Mouse (Mus musculus) gonadal fat pad, adult 2 months (tissue): ENCODE data around the gene U2surp. TPM values are rescaled to one million over a fixed set of nuclear protein-coding genes. Genes with fewer than 3 reads are reported as not detected.

Experiments used
- DNase-seq: peaks from one replicate; pipeline ENCODE4 v3.0.0-alpha.2; 2012; ENCODE audit warnings: low read depth
- polyA plus RNA-seq: library from polyadenylated mRNA; depleted of rRNA; stranded (reverse); fragments of >200 nt; gene quantifications from 2 replicates; pipeline ENCODE4 v1.2.3, GENCODE M21; 2012; rRNA removed

Gene U2surp
- 3.5 and 4.4 TPM in 2 replicates for polyA plus RNA-seq

DNA sequence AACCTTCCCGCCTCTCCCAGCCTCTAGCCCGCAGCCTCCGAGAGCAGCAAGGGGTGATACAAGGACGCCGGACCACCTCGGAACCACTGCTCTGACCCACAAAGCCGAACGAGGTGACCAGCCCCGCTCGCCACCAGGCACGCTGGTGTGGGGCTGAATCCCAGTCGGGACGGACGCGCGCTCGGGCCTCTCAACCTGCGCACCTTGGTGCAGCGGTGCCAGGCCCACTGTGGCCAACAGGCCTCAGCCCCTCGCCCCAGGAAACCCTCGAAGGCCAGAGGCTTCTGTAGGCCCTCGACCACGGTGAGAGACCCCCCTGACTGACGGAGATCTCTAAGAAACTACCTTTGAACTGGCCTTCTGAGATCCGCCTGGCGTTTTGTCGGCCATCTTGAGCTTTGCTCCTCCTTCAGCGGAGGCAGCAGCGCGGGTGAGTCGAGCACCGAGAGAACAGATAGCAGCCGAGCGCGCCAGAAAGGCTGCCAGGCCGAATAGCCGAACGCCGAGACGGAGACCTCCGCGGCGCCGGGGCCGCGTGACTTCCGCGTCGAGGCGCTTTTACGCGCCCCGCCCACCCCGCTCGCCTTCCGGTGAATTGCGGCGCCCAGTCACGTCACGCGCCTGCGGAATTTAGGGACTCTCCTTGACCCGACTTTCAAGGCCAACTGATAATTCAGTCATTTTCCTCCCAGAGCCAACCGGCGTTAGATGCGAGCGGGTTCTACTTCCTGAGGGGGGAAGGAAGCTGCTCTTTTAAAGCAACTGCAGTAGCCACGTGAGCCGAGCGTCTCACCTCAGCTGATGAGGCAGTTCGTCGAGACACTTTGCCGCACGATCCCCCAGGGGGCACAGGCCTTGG lies at the start of gene U2surp:
U2surp (minus strand) TSS at position 525 of the 859 bp plus-strand sequence.
- DNase-seq = peak; percentile 57

GRCm38 (mm10) chr9:95559936-95560735 lies 48.3 kb upstream of the U2surp start:
- no peak for DNase-seq

DNA sequence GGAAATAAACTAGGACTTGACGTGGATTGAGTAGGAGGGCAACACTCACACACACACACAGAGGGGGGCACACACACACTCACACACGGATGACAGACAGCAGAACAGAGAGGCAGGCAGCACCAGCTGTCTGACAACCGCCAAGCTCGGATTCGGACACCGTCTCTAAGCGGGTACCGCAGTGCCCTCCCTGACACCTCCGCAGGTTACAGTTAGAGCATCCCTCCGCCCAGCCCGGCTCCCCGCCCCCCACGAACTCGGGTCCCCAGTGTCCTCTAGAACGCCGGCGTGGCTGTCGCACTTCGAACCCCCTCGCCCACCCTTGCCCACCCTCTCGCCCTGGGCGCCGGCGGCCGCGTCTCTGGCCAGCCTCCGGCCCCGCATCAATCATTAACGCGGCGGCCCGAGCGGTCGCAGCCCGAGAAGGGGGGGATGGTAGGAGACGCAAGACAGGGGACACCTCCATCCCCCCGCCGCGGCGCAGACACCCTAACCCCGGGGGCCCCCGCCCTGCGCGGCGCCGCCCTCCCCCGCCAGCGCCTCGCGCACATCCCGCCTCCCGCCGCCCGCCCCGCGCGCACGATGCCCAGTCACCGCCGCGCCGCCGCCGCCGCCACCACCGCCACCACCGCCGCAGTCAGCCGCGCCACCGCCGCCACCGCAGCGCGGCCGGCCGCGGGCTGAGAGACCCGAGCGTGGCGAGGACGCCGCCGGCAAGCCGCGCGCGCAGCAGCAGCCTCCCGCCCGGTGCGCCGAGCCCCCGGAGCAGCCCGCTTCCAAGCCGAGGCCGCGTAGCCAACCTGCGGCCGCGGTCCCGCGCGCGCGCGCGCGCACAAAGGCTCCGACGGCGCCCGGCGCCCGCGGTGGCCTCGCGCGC lies 47.5 kb upstream of the U2surp start, which contains the start of gene Paqr9:
Paqr9 (plus strand) TSS at position 599 of the 877 bp plus-strand sequence.
- no peak for DNase-seq

DNA sequence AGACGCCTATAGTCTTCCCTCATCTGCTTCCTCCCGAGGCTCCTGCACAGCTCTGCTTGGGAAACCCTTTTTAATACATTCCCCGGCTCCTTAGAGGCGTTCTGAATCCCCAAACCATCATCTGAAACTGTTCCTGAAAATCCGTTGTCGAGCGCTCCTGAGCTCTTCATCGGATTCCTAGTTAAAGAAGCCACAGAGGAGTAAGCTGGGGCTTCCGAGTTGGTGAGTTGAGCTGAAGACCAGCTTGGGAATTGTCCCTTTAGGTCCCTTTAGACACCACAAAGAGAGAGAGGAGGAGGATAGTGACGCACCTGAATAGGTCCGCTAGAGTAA lies 46.9 kb upstream of the U2surp start:
- DNase-seq = no peak

DNA sequence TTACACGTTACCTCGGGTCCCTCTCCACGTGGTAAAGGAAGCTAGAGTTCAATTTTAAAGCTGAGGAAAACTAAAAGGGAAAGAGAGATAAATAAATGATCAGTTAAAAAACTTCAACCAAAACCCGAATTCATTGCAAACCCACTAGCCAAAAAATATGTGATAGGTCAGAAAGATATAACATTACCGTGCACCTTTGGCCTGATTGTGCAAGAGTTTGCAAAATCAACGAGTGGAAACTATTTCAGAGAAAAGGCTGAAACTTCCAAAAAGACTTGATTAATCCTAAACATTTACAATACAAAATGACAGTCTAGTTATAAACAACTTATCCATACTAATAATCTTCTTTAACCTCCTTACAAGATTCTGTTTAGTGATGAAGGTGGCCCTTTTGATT lies 45.9 kb upstream of the U2surp start:
- no peak for DNase-seq

DNA sequence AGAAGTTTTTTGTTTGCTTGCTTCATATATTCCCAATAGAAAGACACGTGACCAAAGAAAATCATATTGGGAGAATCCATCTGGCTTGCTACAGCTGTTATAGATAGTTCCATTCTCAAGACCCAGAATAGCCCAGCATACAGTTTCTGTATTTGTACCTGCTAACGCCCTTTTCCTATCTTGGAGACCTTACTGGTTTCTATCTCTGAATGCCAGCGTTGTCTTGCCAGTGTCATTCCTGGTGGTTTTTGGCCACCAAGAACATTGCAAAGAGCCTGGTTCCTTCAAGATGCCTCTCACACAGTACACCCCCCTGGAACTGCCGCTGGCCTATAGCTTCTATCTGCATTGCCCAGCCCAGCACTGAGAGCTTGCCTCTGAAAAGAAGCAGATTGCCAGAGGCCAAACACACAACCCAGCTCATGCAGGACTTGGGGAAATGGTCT lies 44.3 kb upstream of the U2surp start:
- no peak for DNase-seq

DNA sequence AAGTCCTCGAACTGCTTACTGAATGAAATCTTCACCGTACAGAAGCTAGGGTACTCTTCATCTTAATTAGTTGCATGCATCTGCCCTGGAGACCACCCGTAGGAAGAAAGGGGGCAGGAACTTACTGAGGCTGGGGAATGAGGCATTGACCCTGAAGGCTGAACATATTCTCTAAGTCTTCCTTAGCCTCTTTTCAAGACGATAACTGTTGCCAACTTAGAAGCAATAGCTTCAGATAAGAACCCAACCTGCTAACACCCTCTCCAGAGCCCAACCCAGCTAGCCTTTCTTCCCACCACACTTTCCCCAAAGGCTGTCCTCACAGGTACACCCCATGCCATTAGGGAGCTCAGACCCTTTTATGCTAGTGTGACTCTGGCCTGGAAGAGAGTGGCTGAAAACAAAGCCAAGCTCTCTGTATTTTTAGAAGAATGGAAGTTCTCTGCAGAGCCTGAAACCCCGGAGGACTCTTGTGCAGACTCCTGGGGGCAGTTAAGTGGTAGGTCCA lies 43.5 kb upstream of the U2surp start:
- no peak for DNase-seq

- no peak for DNase-seq
Observed at GRCm38 (mm10) chr9:95554231-95555221, 42.7 kb upstream of the U2surp start.

- no peak for DNase-seq
Observed at GRCm38 (mm10) chr9:95552175-95552705, 40.4 kb upstream of the U2surp start.

- DNase-seq = no peak
Observed at GRCm38 (mm10) chr9:95550856-95551774, 39.3 kb upstream of the U2surp start.

DNA sequence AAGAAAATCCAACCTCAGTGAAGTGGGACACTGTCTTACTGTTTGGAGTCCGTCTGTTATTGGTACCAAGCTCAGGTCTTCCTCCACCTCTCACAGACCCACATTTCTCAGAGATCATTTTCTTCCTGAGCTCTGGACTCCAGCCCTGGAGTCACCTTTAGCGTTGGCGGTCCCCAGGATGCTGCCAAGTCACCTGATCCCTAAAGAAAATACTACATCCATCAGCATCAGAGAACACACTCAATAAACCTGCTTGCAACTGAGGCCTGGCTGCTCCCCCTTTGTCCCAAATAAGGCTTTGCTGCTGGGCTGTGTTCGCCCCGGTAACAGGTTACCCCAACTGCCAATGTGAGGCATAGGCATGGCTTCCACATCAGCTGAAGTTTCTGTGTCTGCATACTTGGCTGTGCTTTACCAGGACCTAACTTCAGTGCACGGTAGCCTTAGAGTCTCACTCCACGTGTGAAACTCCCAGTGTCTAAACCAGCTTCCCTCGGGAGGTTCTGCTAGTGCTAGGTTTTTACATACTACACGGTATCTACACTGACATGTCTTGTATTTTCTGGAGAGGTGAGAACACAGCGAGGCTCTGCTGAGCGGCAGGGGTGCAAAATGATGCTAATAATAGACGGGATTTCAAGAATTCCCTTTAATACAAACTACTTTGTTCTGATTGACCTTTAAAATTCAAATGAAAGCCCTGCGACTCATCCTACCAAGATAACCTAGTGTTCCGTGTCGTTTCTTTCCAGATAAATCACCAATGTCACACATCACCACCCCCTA lies 38.0 kb upstream of the U2surp start:
- DNase-seq = no peak

DNA sequence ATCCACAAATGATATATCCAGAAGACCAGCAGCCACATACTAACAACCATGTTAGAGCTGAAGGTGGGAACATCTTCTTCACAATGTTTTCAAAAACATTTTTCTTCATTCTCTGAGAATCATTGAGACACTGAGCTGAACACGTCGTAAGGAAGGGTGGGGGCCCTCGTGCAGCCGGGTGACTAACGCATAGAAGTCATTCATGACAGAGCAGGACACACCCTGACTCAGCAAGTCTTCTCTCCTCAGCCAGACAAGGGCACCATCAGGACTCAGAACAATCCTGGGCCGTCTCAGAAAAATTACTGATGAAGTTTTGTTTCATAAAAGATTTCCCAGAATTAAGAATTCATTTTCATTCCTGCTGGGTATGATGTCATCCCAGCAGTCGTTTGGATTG lies 34.9 kb upstream of the U2surp start:
- no peak for DNase-seq

- DNase-seq = no peak
Observed at GRCm38 (mm10) chr9:95544598-95544997, 32.8 kb upstream of the U2surp start.

DNA sequence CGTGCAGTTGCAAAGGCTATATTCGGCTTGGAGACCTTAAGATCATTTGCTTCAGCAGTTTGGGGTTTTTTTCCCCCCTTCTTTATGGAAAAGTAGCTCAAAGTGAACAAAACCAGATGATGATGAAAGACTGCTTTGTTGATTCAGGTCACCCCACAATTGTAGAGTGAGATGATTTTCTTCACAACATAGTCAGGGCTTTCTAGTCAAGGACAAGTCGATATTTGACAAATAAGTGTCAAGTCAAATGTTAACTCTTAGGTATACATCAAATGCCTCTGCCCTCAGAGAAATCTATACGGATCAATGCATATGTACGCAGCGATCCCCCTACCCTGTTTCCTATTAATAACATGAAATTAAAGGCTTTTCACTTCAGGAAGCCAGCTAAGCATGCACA lies 30.7 kb upstream of the U2surp start:
- no peak for DNase-seq

GRCm38 (mm10) chr9:95541650-95542432 lies 30.0 kb upstream of the U2surp start:
- no peak for DNase-seq

DNA sequence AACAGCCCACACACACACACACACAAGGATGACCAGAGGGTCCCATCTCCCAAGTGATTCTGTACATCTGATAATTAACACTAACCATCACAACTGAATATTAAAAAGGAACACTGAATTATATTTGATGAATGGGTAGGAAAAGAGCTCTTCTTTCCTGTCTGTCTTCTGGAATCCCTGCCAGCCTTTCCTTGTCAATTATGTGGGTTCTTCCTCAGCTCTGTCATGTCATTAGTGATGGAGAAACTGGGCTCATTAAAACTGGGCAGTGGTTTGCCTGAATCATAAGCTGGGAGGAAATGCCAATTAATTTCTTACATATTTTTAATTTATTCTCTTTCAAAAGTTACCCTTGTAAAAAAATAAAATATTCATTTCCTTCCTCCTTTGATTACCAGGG lies 29.4 kb upstream of the U2surp start:
- DNase-seq = no peak

GRCm38 (mm10) chr9:95540487-95540886 lies 28.7 kb upstream of the U2surp start:
- no peak for DNase-seq
